Mouse (Mus musculus): Measurements from ENCODE around the gene Kctd21. TPM values are rescaled to one million over a fixed set of nuclear protein-coding genes. Genes with fewer than 3 reads are reported as not detected.

Gene Kctd21
- total and polyA plus RNA-seq, 3 experiments: 0.22 to 1.9 (median 1.7) TPM

DNA sequence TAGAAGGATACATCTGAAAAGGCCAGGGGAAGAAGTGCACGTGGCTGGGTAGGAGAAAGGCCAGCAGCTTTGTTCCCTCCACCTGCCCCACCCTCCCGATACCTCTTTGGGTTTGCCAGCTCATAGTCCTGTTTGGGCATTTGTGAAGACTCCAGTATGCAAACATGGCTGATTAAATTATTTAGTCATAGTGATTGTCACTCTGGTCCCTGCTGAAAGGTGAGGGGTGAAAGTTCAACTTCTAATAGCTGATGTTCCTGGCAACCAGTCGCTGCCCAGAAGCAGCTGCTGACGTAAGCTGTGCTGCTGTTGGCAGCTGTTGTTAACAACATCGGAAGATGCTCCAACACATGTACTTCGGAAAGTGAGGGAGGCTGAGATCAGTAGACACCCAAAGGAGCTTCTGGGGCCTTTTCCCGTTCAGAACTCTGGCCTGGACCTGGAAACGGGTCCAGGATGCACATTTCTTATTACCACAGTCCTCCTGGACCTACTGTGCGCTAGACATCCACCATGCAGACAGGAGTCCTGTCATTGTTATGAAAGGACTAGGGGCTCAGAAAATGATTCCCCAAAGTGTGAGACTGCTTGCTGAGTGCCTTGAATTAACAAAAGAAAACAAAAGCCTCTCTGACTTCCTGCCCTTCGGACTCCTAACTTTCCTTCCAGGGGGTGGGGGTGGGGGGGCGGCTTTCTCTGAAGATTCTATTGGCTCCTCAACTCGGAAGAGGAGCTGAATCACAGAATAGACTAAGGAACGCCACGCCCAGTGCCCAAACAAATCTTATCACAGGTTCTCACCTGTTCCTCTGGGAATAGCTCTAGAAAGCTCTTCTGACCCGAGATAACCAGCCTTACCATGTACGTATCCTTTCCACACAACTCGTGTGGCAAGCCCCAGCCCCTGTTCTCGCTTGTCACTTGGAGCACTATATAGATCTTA lies 9.1 kb downstream of the Kctd21 start:
- H3K4me1 ChIP-seq (ENCODE audit: insufficient read depth, low read depth, low read length): peaks cover 54% of the 10 kb centered on the region
- peak; percentile 43; the same call in 1 of the 2 replicates for ATAC-seq (ENCODE audit: extremely low read depth, insufficient number of reproducible peaks, low FRiP score, poor library complexity, severe bottlenecking)
- peaks cover 3% of the 10 kb centered on the region; the same call in 1 of the 2 replicates for H3K27me3 ChIP-seq (ENCODE audit: insufficient read depth, low read length)
- H3K9me3 ChIP-seq (replicated peaks): no peaks in the 10 kb centered on the region
- H3K4me3 ChIP-seq (ENCODE audit: low read depth, low read length): no peak overlapping the region; the same call in 1 of the 2 replicates
- TF ChIP-seq TAL1 (conservative IDR thresholded peaks at IDR 0.05; ENCODE audit: low read depth, low read length) (peak; percentile 60), CTCF (IDR thresholded peaks at IDR 0.05; ENCODE audit: low read depth, low read length) (no peak)
- no peaks in the 10 kb centered on the region for H3K36me3 ChIP-seq (replicated peaks)
- DNase-seq (ENCODE audit: low spot score): no peak

DNA sequence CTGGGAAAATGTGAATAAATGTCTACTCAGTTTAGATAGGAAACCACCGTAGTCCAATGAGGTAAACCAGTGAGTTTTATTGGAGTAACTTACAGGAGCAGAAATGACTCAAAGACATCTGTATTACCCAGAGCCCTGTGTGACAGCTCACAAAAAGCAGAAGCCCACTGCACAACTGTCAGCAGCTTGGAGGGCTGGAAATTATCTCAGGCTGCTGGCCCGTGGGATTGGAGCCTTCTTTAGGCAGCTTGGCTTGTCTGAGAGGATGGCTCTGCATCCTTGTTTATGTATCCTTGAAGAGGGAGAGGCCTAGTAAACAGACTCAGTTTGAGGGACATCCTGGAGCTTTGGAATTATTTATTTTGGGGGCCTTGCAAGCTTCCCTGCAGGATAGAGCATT lies 10.8 kb downstream of the Kctd21 start:
- TF ChIP-seq TAL1 (conservative IDR thresholded peaks at IDR 0.05; ENCODE audit: low read depth, low read length): no peak
- TF ChIP-seq GATA1 (IDR thresholded peaks at IDR 0.05; ENCODE audit: borderline replicate concordance, low read length): no peak
- no peak for TF ChIP-seq POLR2AphosphoS5 (IDR thresholded peaks at IDR 0.05; ENCODE audit: insufficient replicate concordance, low read depth, low read length)
- no peak for TF ChIP-seq CTCF (IDR thresholded peaks at IDR 0.05; ENCODE audit: low read depth, low read length)
- TF ChIP-seq GATA2 (IDR thresholded peaks at IDR 0.05; ENCODE audit: borderline replicate concordance, low read depth, low read length): no peak
- H3K27me3 ChIP-seq (ENCODE audit: insufficient read depth, low read length): peaks cover 12% of the 10 kb centered on the region
- no peak overlapping the region for H3K4me3 ChIP-seq (ENCODE audit: low read depth, low read length)
- no peaks in the 10 kb centered on the region for H3K9me3 ChIP-seq (replicated peaks)
- DNase-seq (ENCODE audit: low spot score): no peak
- peaks cover 57% of the 10 kb centered on the region for H3K4me1 ChIP-seq (ENCODE audit: insufficient read depth, low read depth, low read length)
- no peaks in the 10 kb centered on the region for H3K36me3 ChIP-seq (replicated peaks)
- no peak for ATAC-seq (ENCODE audit: extremely low read depth, insufficient number of reproducible peaks, low FRiP score, poor library complexity, severe bottlenecking)

- peaks cover 28% of the 10 kb centered on the region for H3K27me3 ChIP-seq (ENCODE audit: insufficient read depth, low read length)
- H3K9me3 ChIP-seq (replicated peaks): no peaks in the 10 kb centered on the region
- H3K4me3 ChIP-seq (ENCODE audit: low read depth, low read length): no peak overlapping the region
- TF ChIP-seq POLR2AphosphoS5 (IDR thresholded peaks at IDR 0.05; ENCODE audit: insufficient replicate concordance, low read depth, low read length) (no peak), GATA1 (IDR thresholded peaks at IDR 0.05; ENCODE audit: borderline replicate concordance, low read length) (no peak), TAL1 (conservative IDR thresholded peaks at IDR 0.05; ENCODE audit: low read depth, low read length) (no peak), GATA2 (IDR thresholded peaks at IDR 0.05; ENCODE audit: borderline replicate concordance, low read depth, low read length) (no peak), CTCF (IDR thresholded peaks at IDR 0.05; ENCODE audit: low read depth, low read length) (no peak)
- DNase-seq (ENCODE audit: low spot score): no peak
- no peak for ATAC-seq (ENCODE audit: extremely low read depth, insufficient number of reproducible peaks, low FRiP score, poor library complexity, severe bottlenecking)
- no peaks in the 10 kb centered on the region for H3K36me3 ChIP-seq (replicated peaks)
- H3K4me1 ChIP-seq (ENCODE audit: insufficient read depth, low read depth, low read length): peaks cover 51% of the 10 kb centered on the region
Measured at GRCm38 (mm10) chr7:97344655-97345054, 12.5 kb downstream of the Kctd21 start.

GRCm38 (mm10) chr7:97345229-97345871 lies 13.2 kb downstream of the Kctd21 start:
- Histone ChIP-seq H3K36me3 (replicated peaks) (no peaks in the 10 kb centered on the region), H3K27me3 (ENCODE audit: insufficient read depth, low read length) (peaks cover 28% of the 10 kb centered on the region), H3K4me1 (ENCODE audit: insufficient read depth, low read depth, low read length) (peaks cover 49% of the 10 kb centered on the region), H3K4me3 (ENCODE audit: low read depth, low read length) (no peak overlapping the region), H3K9me3 (replicated peaks) (no peaks in the 10 kb centered on the region)
- no peak for DNase-seq (ENCODE audit: low spot score)
- TF ChIP-seq POLR2AphosphoS5 (IDR thresholded peaks at IDR 0.05; ENCODE audit: insufficient replicate concordance, low read depth, low read length) (no peak), CTCF (IDR thresholded peaks at IDR 0.05; ENCODE audit: low read depth, low read length) (no peak), GATA2 (IDR thresholded peaks at IDR 0.05; ENCODE audit: borderline replicate concordance, low read depth, low read length) (no peak), TAL1 (conservative IDR thresholded peaks at IDR 0.05; ENCODE audit: low read depth, low read length) (no peak), GATA1 (IDR thresholded peaks at IDR 0.05; ENCODE audit: borderline replicate concordance, low read length) (no peak)
- no peak for ATAC-seq (ENCODE audit: extremely low read depth, insufficient number of reproducible peaks, low FRiP score, poor library complexity, severe bottlenecking)

GRCm38 (mm10) chr7:97346111-97346821 lies 14.1 kb downstream of the Kctd21 start:
- Histone ChIP-seq H3K9me3 (replicated peaks) (no peaks in the 10 kb centered on the region), H3K36me3 (replicated peaks) (no peaks in the 10 kb centered on the region), H3K4me3 (ENCODE audit: low read depth, low read length) (no peak overlapping the region), H3K4me1 (ENCODE audit: insufficient read depth, low read depth, low read length) (peaks cover 41% of the 10 kb centered on the region), H3K27me3 (ENCODE audit: insufficient read depth, low read length) (peaks cover 32% of the 10 kb centered on the region)
- no peak for DNase-seq (ENCODE audit: low spot score)
- no peak for ATAC-seq (ENCODE audit: extremely low read depth, insufficient number of reproducible peaks, low FRiP score, poor library complexity, severe bottlenecking)
- TF ChIP-seq POLR2AphosphoS5 (IDR thresholded peaks at IDR 0.05; ENCODE audit: insufficient replicate concordance, low read depth, low read length) (no peak), GATA1 (IDR thresholded peaks at IDR 0.05; ENCODE audit: borderline replicate concordance, low read length) (no peak), TAL1 (conservative IDR thresholded peaks at IDR 0.05; ENCODE audit: low read depth, low read length) (no peak), CTCF (IDR thresholded peaks at IDR 0.05; ENCODE audit: low read depth, low read length) (no peak), GATA2 (IDR thresholded peaks at IDR 0.05; ENCODE audit: borderline replicate concordance, low read depth, low read length) (no peak)

DNA sequence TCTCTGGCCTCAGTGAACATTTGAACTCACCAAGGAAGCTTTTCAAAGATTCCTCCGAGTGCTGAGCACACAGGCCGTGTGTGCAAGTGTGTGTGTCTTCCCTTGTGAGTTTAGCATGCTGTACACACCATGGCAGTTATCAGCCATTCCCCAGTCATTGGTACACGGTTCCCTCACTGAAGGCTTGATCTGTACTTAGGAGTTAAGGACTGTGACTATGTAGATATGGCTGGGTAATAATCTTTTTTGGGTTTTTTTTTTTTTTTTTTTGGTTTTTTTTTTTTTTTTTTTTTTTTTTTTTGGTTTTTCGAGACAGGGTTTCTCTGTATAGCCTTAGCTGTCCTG lies 14.7 kb downstream of the Kctd21 start:
- no peak for DNase-seq (ENCODE audit: low spot score)
- peaks cover 37% of the 10 kb centered on the region for H3K27me3 ChIP-seq (ENCODE audit: insufficient read depth, low read length)
- no peak for ATAC-seq (ENCODE audit: extremely low read depth, insufficient number of reproducible peaks, low FRiP score, poor library complexity, severe bottlenecking)

More for the DNA sequence above, 14.7 kb downstream of the Kctd21 start:
- TF ChIP-seq GATA1 (IDR thresholded peaks at IDR 0.05; ENCODE audit: borderline replicate concordance, low read length) (no peak), CTCF (IDR thresholded peaks at IDR 0.05; ENCODE audit: low read depth, low read length) (no peak), POLR2AphosphoS5 (IDR thresholded peaks at IDR 0.05; ENCODE audit: insufficient replicate concordance, low read depth, low read length) (no peak), GATA2 (IDR thresholded peaks at IDR 0.05; ENCODE audit: borderline replicate concordance, low read depth, low read length) (no peak), TAL1 (conservative IDR thresholded peaks at IDR 0.05; ENCODE audit: low read depth, low read length) (no peak)
- no peaks in the 10 kb centered on the region for H3K9me3 ChIP-seq (replicated peaks)
- no peak overlapping the region for H3K4me3 ChIP-seq (ENCODE audit: low read depth, low read length)
- H3K4me1 ChIP-seq (ENCODE audit: insufficient read depth, low read depth, low read length): peaks cover 36% of the 10 kb centered on the region
- no peaks in the 10 kb centered on the region for H3K36me3 ChIP-seq (replicated peaks)

Data from G1E (cell line).